Mouse (Mus musculus): Measurements from ENCODE around the gene Npc2.

- TF ChIP-seq POLR2A (IDR thresholded peaks at IDR 0.05; ENCODE audit: insufficient read depth, low read length) (no peak), EP300 (IDR thresholded peaks at IDR 0.05; ENCODE audit: insufficient read depth, low read depth, low read length) (no peak), CTCF (IDR thresholded peaks at IDR 0.05; ENCODE audit: low read depth, low read length) (no peak)
These were observed 901 bp downstream of the Npc2 start for GRCm38 (mm10) chr12:84771981-84772520.
